Mouse (Mus musculus) heart, postnatal 10 days (tissue): ENCODE results near the gene Galnt15. TPM values are rescaled to one million over a fixed set of nuclear protein-coding genes. Genes with fewer than 3 reads are reported as not detected.

Source experiments
- DNase-seq, 2 experiments: peaks; one replicate each; pipeline ENCODE4 v3.0.0; 2021
- intact Hi-C: fragments of 180-260 bp; cut with DNase I; formaldehyde crosslinking; loops from one replicate; pipeline ENCODE4 v1.15.1; 2025
- total RNA-seq, 2 experiments: library from RNA; stranded (reverse); gene quantifications; 2 replicates each; pipeline ENCODE4 v1.2.3; 2021

The Galnt15 gene
- total RNA-seq, 2 experiments from 2014 or later = 11.6 to 13.0 TPM

- intact Hi-C loops = loop anchor here (5.0 kb wide), 1 partner anchor 373 kb away; no protein-coding TSS in a partner anchor
- no peak for DNase-seq
Observed at GRCm38 (mm10) chr14:32030073-32030472, 1.3 kb downstream of the Galnt15 start.

GRCm38 (mm10) chr14:32032522-32032921 lies 3.7 kb downstream of the Galnt15 start:
- DNase-seq = peak; percentile 73 to 84
- intact Hi-C loops = loop anchor here (1.0 to 5.0 kb wide), 4 partner anchors 44 to 375 kb away; no protein-coding TSS in a partner anchor

- intact Hi-C loops = no loop called here
Observed at GRCm38 (mm10) chr14:32036482-32036881, 7.7 kb downstream of the Galnt15 start.

GRCm38 (mm10) chr14:32037661-32038252 lies 9.0 kb downstream of the Galnt15 start:
- no peak for DNase-seq
- intact Hi-C loops = no loop called here

More at GRCm38 (mm10) chr14:32036482-32036881, 7.7 kb downstream of the Galnt15 start:
- no peak for DNase-seq

GRCm38 (mm10) chr14:32042108-32042507 lies 13.3 kb downstream of the Galnt15 start:
- no peak for DNase-seq
- intact Hi-C loops = no loop called here

GRCm38 (mm10) chr14:32046357-32046756 lies 17.6 kb downstream of the Galnt15 start:
- intact Hi-C loops = no loop called here
- peak; percentile 28 to 30 for DNase-seq

- DNase-seq = no peak
- intact Hi-C loops = no loop called here
Observed at GRCm38 (mm10) chr14:32050171-32050570, 21.4 kb downstream of the Galnt15 start.

- no peak for DNase-seq
- intact Hi-C loops = no loop called here
Observed at GRCm38 (mm10) chr14:32053895-32054294, 25.1 kb downstream of the Galnt15 start.

- intact Hi-C loops = no loop called here
Observed at GRCm38 (mm10) chr14:32054788-32055187, 26.0 kb downstream of the Galnt15 start.

GRCm38 (mm10) chr14:32055781-32056180 lies 27.0 kb downstream of the Galnt15 start:
- DNase-seq = peak; percentile 59 to 60
- intact Hi-C loops = no loop called here

More at GRCm38 (mm10) chr14:32054788-32055187, 26.0 kb downstream of the Galnt15 start:
- no peak for DNase-seq

GRCm38 (mm10) chr14:32056675-32057074 lies 27.9 kb downstream of the Galnt15 start:
- DNase-seq = peak in 1 of 2 experiments; percentile 57
- intact Hi-C loops = no loop called here

GRCm38 (mm10) chr14:32057664-32058063 lies 28.9 kb downstream of the Galnt15 start:
- no peak for DNase-seq
- intact Hi-C loops = no loop called here

GRCm38 (mm10) chr14:32061398-32061797 lies 32.6 kb downstream of the Galnt15 start:
- no peak for DNase-seq
- intact Hi-C loops = no loop called here

- DNase-seq = no peak
- intact Hi-C loops = no loop called here
Observed at GRCm38 (mm10) chr14:32072807-32073206, 44.0 kb downstream of the Galnt15 start.

- DNase-seq = peak; percentile 70 to 79
- intact Hi-C loops = no loop called here
Observed at GRCm38 (mm10) chr14:32073211-32073685, 44.5 kb downstream of the Galnt15 start.

- DNase-seq = no peak
- intact Hi-C loops = no loop called here
Observed at GRCm38 (mm10) chr14:32073901-32074300, 45.1 kb downstream of the Galnt15 start.

- peak; percentile 78 to 87 for DNase-seq
- intact Hi-C loops = loop anchor here (1.0 to 2.0 kb wide), 4 partner anchors 44 to 420 kb away; no protein-coding TSS in a partner anchor
Observed at GRCm38 (mm10) chr14:32076896-32077575, 48.2 kb downstream of the Galnt15 start.

GRCm38 (mm10) chr14:32081026-32081425 lies 52.2 kb downstream of the Galnt15 start:
- intact Hi-C loops = loop anchor here (5.0 kb wide), 1 partner anchor 439 kb away; the partner anchor contains the start of genes Btd, Gm49387 and Hacl1
- DNase-seq = no peak

- intact Hi-C loops = loop anchor here (5.0 kb wide), 1 partner anchor 441 kb away; the partner anchor contains the start of genes Btd, Gm49387 and Hacl1
- no peak for DNase-seq
Observed at GRCm38 (mm10) chr14:32082891-32083290, 54.1 kb downstream of the Galnt15 start.

GRCm38 (mm10) chr14:32083466-32083865 lies 54.7 kb downstream of the Galnt15 start:
- DNase-seq = no peak
- intact Hi-C loops = loop anchor here (5.0 kb wide), 1 partner anchor 441 kb away; the partner anchor contains the start of genes Btd, Gm49387 and Hacl1

- intact Hi-C loops = loop anchor here (5.0 kb wide), 1 partner anchor 443 kb away; the partner anchor contains the start of genes Btd, Gm49387 and Hacl1
- peak in 1 of 2 experiments; percentile 24 for DNase-seq
Observed at GRCm38 (mm10) chr14:32084761-32085485, 56.1 kb downstream of the Galnt15 start, which contains the start of gene Oxnad1. TSS of gene Oxnad1 (plus strand) at chr14:32085374.
